Mouse (Mus musculus) CH12.LX (cell line): ENCODE data around the gene Shtn1. TPM values are rescaled to one million over a fixed set of nuclear protein-coding genes. Genes with fewer than 3 reads are reported as not detected.

Source experiments
- DNase-seq: peaks from one replicate; pipeline ENCODE4 v3.0.0-alpha.2; 2013; ENCODE audit errors: extremely low read depth
- H3K27ac ChIP-seq: 2 replicates; pipeline ENCODE4 v1.5.1; 2012; ENCODE audit warnings: low read depth, mild to moderate bottlenecking, control low read depth, moderate library complexity; ENCODE audit not compliant: insufficient read depth
- H3K27me3 ChIP-seq: replicated peaks from 2 replicates; pipeline ENCODE3; 2012; ENCODE audit warnings: inconsistent platforms
- H3K36me3 ChIP-seq, 2 experiments: replicated peaks in 1 of 2; 2 replicates each; pipeline versions ENCODE3 to v1.6.1; 2012; ENCODE audit warnings: inconsistent platforms in 1 of 2, low read length in 1 of 2, mild to moderate bottlenecking in 1 of 2, mixed read lengths in 1 of 2, moderate library complexity in 1 of 2; ENCODE audit not compliant: control insufficient read depth in 1 of 2, insufficient read depth in 1 of 2
- H3K4me1 ChIP-seq, 2 experiments: 2 replicates each; pipeline ENCODE4 v1.6.1; 2012; ENCODE audit warnings: inconsistent platforms in 1 of 2, moderate library complexity in 1 of 2; ENCODE audit not compliant: insufficient read depth in 2 of 2, control insufficient read depth in 1 of 2
- H3K4me2 ChIP-seq: 2 replicates; pipeline ENCODE4 v1.6.1; 2012; ENCODE audit warnings: low read depth, mild to moderate bottlenecking, control low read depth; ENCODE audit not compliant: poor library complexity, insufficient read depth, severe bottlenecking
- H3K4me3 ChIP-seq, 3 experiments: fragments of 150-350 bp in 1 of 3; sonication (generic) in 1 of 3; replicated peaks in 1 of 3; 2 replicates each; pipeline versions ENCODE3 to v1.5.1; 2011 to 2012; ENCODE audit warnings: low read depth in 2 of 3, low read length in 2 of 3, mild to moderate bottlenecking in 2 of 3, moderate library complexity in 2 of 3, control low read depth in 1 of 3, improper control_type of control experiment in 1 of 3, inconsistent platforms in 1 of 3, mixed read lengths in 1 of 3; ENCODE audit not compliant: poor library complexity in 1 of 3
- H3K79me2 ChIP-seq: replicated peaks from 2 replicates; pipeline ENCODE4 v1.6.1; 2012; ENCODE audit warnings: mild to moderate bottlenecking, moderate library complexity; ENCODE audit not compliant: control insufficient read depth, poor library complexity, insufficient read depth, severe bottlenecking; ENCODE audit errors: extremely low read depth
- H3K9ac ChIP-seq: 2 replicates; pipeline ENCODE4 v1.6.1; 2012; ENCODE audit warnings: low read depth, mild to moderate bottlenecking, control low read depth, moderate library complexity; ENCODE audit not compliant: insufficient read depth
- H3K9me3 ChIP-seq: replicated peaks from 2 replicates; pipeline ENCODE3; 2012; ENCODE audit warnings: low read length, inconsistent platforms, mixed read lengths
- BHLHE40 ChIP-seq: IDR thresholded peaks from 2 replicates; pipeline ENCODE4 v1.6.1; 2011; ENCODE audit warnings: mild to moderate bottlenecking, low read depth, low read length, improper control_type of control experiment
- CHD1 ChIP-seq: IDR thresholded peaks from 2 replicates; pipeline ENCODE4 v1.6.1; 2012; ENCODE audit warnings: low read depth, low read length, improper control_type of control experiment, inconsistent platforms
- CTCF ChIP-seq, 2 experiments: IDR thresholded peaks in 1 of 2; conservative IDR thresholded peaks in 1 of 2; 2 replicates each; pipeline ENCODE4 v1.5.1; 2011 to 2012; ENCODE audit warnings: low read depth in 2 of 2, low read length in 2 of 2, improper control_type of control experiment in 1 of 2, inconsistent platforms in 1 of 2, mild to moderate bottlenecking in 1 of 2, moderate library complexity in 1 of 2
- ELF1 ChIP-seq: IDR thresholded peaks from 2 replicates; pipeline ENCODE4 v1.6.1; 2014; ENCODE audit warnings: low read depth, mild to moderate bottlenecking, inconsistent platforms, low read length, improper control_type of control experiment
- ETS1 ChIP-seq: conservative IDR thresholded peaks from 2 replicates; pipeline ENCODE4 v1.6.1; 2012; ENCODE audit warnings: low read depth, mild to moderate bottlenecking, inconsistent platforms, low read length, improper control_type of control experiment, moderate library complexity
- GABPA ChIP-seq: IDR thresholded peaks from 2 replicates; pipeline ENCODE4 v1.6.1; 2012; ENCODE audit warnings: low read depth, low read length, improper control_type of control experiment, inconsistent platforms; ENCODE audit not compliant: insufficient replicate concordance
- IRF4 ChIP-seq: IDR thresholded peaks from 2 replicates; pipeline ENCODE4 v1.6.1; 2014; ENCODE audit warnings: low read depth, mild to moderate bottlenecking, inconsistent platforms, low read length, improper control_type of control experiment
- MAFK ChIP-seq: IDR thresholded peaks from 2 replicates; pipeline ENCODE4 v1.6.1; 2011; ENCODE audit warnings: low read length, improper control_type of control experiment; ENCODE audit not compliant: insufficient replicate concordance
- MAZ ChIP-seq: IDR thresholded peaks from 2 replicates; pipeline ENCODE4 v1.6.1; 2012; ENCODE audit warnings: low read depth, mild to moderate bottlenecking, inconsistent platforms, low read length, improper control_type of control experiment, moderate library complexity
- NELFE ChIP-seq: IDR thresholded peaks from 2 replicates; pipeline ENCODE4 v1.6.1; 2011; ENCODE audit warnings: low read depth, low read length, improper control_type of control experiment
- PAX5 ChIP-seq: IDR thresholded peaks from 2 replicates; pipeline ENCODE4 v1.6.1; 2012; ENCODE audit warnings: low read length, inconsistent platforms, mixed read lengths
- SIN3A ChIP-seq: IDR thresholded peaks from 2 replicates; pipeline ENCODE4 v1.6.1; 2012; ENCODE audit warnings: low read length, improper control_type of control experiment, inconsistent platforms
- SMC3 ChIP-seq: IDR thresholded peaks from 2 replicates; pipeline ENCODE4 v1.6.1; 2011; ENCODE audit warnings: low read depth, low read length, improper control_type of control experiment
- TBP ChIP-seq: conservative IDR thresholded peaks from 2 replicates; pipeline ENCODE4 v1.6.1; 2011; ENCODE audit warnings: low read depth, low read length, improper control_type of control experiment
- UBTF ChIP-seq: IDR thresholded peaks from 2 replicates; pipeline ENCODE4 v1.6.1; 2012; ENCODE audit warnings: low read depth, mild to moderate bottlenecking, inconsistent platforms, low read length, improper control_type of control experiment, moderate library complexity
- USF1 ChIP-seq: IDR thresholded peaks from 2 replicates; pipeline ENCODE4 v1.6.1; 2014; ENCODE audit warnings: low read depth, mild to moderate bottlenecking, inconsistent platforms, low read length, improper control_type of control experiment
- USF2 ChIP-seq: conservative IDR thresholded peaks from 2 replicates; pipeline ENCODE4 v1.6.1; 2011; ENCODE audit warnings: low read depth, low read length, improper control_type of control experiment
- dilution Hi-C: fragments of 300-500 bp; cut with MboI; formaldehyde crosslinking; loops from 2 replicates; pipeline ENCODE4 v1.14.3; 2020; ENCODE audit warnings: low sequenced_read_pairs; ENCODE audit not compliant: extremely low pct_unique_long_range_greater_than_20kb, extremely low pct_ligation_motif_present
- in situ Hi-C: fragments of 300-500 bp; cut with MboI; formaldehyde crosslinking; loops from 3 replicates; pipeline ENCODE4 v1.14.3; 2019; ENCODE audit warnings: low sequenced_read_pairs, low pct_ligation_motif_present, low pct_unique_long_range_greater_than_20kb, mixed read lengths
- polyA plus RNA-seq: library from polyadenylated mRNA; unstranded; fragments of >175 nt; gene quantifications from 2 replicates; pipeline ENCODE4 v1.2.1, GENCODE M21; 2012; ENCODE audit warnings: low read depth; ENCODE audit not compliant: insufficient read length
- total RNA-seq, 2 experiments: library from RNA; depleted of rRNA; stranded (reverse); fragments of 300-350 nt in 1 of 2; fragments of >200 nt in 1 of 2; gene quantifications; 2 replicates each; pipeline ENCODE4 v1.2.3; 2012 to 2014

Gene Shtn1
- total and polyA plus RNA-seq, 3 experiments = 6.4 to 20.9 (median 12.1) TPM

- TF ChIP-seq BHLHE40 = no peak
- no peak for TF ChIP-seq USF2
These were observed 18.5 kb downstream of the Shtn1 start (continued) for GRCm38 (mm10) chr19:59057366-59057765.

- H3K36me3 ChIP-seq = peaks cover 0 to 37% of the 10 kb centered on the region in 2 experiments
- H3K79me2 ChIP-seq = no peaks in the 10 kb centered on the region
- H3K4me1 ChIP-seq = peaks cover 0 to 2% of the 10 kb centered on the region in 2 experiments; a peak in 1 of 4 replicates
- dilution Hi-C loops (no loop called here), in situ Hi-C loops (no loop called here)
- DNase-seq = no peak
- H3K27ac ChIP-seq = no peak overlapping the region
- H3K4me3 ChIP-seq = no peak overlapping the region
- no peaks in the 10 kb centered on the region for H3K27me3 ChIP-seq
- no peak overlapping the region for H3K9ac ChIP-seq
- TF ChIP-seq USF1 (no peak), ETS1 (no peak), CHD1 (no peak), MAZ (no peak), UBTF (no peak)
- TF ChIP-seq, all 38 proteins: peak for 0
- H3K4me2 ChIP-seq = no peak overlapping the region
- H3K9me3 ChIP-seq = no peaks in the 10 kb centered on the region
These were observed 21.3 kb downstream of the Shtn1 start for GRCm38 (mm10) chr19:59054632-59054951.

GRCm38 (mm10) chr19:59053931-59054631 lies 21.8 kb downstream of the Shtn1 start:
- no peaks in the 10 kb centered on the region for H3K27me3 ChIP-seq
- TF ChIP-seq MAFK (no peak), CTCF (conservative IDR thresholded peaks at IDR 0.05 in 1 of 2, IDR thresholded peaks at IDR 0.05 in 1 of 2; ENCODE audit: low read depth in 2 of 2, low read length in 2 of 2) (no peak), NELFE (no peak), IRF4 (no peak), GABPA (no peak), ELF1 (no peak), PAX5 (no peak), MAZ (no peak), SIN3A (no peak), SMC3 (no peak), CHD1 (no peak), USF2 (no peak), TBP (no peak)
- in situ Hi-C loops = no loop called here
- DNase-seq = no peak
- H3K4me1 ChIP-seq = peaks cover 0 to 2% of the 10 kb centered on the region in 2 experiments; a peak in 1 of 4 replicates
- dilution Hi-C loops = no loop called here
- H3K9ac ChIP-seq = no peak overlapping the region
- no peak overlapping the region for H3K4me2 ChIP-seq
- no peak overlapping the region for H3K4me3 ChIP-seq
- no peaks in the 10 kb centered on the region for H3K79me2 ChIP-seq
- H3K9me3 ChIP-seq = no peaks in the 10 kb centered on the region
- peaks cover 0 to 39% of the 10 kb centered on the region in 2 experiments for H3K36me3 ChIP-seq
- H3K27ac ChIP-seq = no peak overlapping the region
